Mouse (Mus musculus) retina, embryonic 14.5 days (tissue): Measurements from ENCODE around the gene Pnmal1.

Experiments
- DNase-seq: peaks from one replicate; pipeline ENCODE4 v3.0.0-alpha.2; 2015; ENCODE audit warnings: low spot score

Pnmal1 gene

DNA sequence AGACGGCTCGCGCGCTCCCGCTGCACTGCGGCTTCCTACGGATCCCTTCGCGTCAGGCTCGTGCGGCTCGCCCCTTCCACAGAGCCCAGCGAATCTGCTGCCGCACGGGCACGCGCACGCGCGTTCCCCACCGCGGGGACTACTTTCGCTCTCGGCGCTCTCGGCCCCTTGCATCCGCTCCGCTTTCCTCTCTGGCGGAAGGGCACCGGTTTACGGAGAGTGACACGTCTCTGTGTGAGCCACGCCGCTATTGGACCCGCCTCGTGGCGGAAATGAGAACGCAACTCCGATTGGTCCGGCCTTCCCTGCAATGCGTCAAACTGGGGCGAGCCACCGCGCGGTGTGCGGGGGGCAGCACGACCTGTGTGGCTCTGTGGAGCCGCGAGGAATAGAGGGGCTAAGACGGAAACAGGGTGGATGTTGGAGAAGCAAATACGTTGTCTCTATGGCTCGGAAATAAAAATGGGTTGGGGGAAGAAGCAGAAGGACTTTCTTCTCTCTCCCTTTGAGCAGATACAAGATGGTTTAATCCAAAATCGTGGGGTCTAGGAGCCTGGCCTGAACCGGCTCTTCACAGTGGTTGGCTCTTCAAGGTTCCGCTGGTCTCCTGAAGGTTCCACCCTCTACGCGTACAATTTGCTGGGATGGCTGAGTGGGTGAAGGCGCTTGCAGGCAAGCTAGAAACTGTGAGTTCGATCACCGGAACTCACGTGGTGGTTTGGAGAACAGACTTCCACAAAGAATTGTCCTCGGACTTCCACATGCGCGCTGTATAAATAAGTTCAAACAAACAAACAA, 35.2 kb upstream of the Pnmal1 start, which contains the start of gene Calm3:
TSS of gene Calm3 (minus strand) at position 78 of the 798 bp plus-strand sequence.
- DNase-seq: peak; percentile 100

DNA sequence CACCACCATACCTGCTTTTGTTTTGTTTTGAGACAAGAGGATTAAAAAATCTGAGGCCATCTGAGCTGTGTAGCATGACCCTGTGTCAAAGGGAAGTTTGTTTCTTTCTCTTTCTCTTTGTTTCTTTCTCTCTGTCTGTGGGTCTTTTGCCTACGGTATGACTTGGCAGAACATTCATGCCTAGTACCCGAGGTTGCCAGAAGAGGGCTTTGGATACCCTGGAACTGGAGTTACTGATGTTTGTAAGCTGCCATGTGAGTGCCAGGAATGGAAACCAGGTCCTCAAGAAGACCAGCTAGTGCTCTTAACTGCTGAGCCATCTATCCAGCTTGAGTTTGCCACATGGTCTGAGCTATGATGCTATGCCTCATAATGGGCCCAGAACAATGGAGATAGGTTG, 31.1 kb upstream of the Pnmal1 start:
- DNase-seq: no peak

DNA sequence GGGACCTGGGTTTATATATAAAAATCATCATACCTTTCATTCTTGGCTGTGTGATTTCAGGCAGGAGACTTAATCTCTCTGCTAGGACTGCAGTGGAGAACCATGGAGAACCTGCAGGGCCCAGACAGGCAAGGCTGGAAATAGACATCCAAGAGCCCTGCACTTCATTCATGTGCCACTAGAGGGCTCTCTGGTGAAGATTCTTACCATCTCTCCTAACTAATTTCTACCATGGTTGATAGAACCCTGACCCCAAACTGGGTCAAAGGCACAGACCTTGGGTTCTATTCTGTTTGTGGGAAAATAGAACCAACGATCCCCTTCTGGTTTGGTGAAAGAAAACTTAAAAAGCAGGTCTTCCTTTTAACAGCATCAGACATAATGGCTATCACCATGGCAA, 28.6 kb upstream of the Pnmal1 start:
- DNase-seq: peak; percentile 92

DNA sequence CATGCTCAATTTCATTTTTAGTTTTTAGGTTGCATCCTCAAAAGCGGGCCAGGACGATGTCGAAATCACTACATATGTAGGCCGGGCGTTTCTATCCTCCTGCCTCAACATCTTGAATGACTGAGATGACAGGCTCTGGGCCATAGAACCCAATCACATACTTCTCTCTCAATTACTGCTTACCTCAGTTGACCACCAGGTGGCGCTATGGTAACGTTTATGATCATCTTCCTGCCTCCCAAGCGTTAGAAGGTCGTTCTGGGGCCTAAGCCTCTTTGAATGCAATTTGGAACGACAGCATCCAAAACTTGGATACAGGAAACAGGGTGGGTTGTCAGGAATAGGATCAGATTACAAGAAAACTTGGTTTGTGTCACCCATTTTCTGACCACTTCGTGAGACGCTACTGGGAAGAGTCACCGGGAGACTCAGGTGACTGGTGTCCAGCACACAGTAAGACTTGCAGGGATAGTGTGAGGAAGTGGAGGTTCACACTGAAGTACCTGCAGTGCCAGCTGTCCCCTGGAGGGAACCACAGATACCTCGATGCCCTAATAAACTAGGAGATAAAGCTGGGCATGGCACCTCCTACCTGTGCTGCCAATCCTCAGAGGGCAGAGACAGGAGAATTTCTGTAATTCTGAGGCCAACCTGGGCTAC, 27.4 kb upstream of the Pnmal1 start:
- DNase-seq: peak; percentile 98

DNA sequence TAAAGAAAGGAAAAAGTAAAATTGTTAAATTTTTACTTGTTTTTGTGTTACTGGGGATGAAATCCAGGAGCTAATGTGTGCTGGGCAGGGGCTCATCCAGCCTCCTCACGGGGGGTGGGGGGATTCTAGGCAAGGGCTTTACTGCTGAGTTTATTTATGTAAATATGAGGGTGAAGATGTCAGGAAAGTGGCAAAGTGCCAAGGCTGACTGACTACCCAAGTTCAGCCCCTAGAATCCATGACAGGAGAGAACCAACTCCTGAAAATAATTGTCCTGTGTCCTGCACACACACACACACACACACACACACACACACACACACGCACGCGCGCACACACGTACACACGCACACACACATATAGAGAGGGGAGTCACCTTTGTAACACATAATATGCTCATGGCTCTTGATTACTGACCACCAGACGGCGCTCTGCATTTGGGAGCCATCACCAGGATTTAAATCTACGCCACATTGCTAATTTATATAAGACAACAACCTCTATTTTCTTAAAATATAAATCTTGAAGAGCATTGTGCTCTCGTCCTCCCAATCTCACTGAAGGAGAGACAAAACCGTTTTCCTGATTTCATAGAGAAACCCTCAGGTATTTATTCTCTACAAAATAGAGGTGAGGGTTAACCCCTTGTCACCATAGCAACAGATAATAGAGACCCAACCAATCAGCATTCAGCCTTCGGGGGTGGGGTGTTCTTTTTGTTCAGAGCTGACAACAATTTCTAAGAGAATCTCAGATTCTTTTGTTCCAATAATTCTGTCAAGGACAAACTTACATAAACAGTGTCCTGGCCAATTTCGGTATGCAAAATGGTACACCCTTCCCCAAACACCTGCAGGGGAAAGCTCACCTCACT, 26.5 kb upstream of the Pnmal1 start:
- peak; percentile 77 for DNase-seq

DNA sequence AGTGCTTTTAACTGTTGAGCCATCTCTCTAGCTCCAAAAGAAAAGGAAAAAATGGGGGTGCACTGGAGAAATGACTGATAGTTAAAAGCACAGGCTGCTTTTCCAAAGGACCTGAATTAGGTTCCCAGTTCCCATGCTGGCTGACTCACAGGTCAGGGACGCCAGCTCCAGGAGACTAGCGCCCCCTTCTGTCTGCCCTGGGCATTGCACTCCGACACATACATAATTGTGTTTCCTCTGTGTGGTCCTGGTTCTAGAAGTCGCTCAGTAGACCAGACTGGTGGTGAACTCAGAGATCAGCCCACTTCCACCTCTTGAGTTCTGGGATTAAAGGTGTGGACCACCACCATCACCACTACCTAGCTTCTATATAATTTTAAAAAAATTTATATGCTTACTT, 22.2 kb upstream of the Pnmal1 start:
- DNase-seq: no peak

DNA sequence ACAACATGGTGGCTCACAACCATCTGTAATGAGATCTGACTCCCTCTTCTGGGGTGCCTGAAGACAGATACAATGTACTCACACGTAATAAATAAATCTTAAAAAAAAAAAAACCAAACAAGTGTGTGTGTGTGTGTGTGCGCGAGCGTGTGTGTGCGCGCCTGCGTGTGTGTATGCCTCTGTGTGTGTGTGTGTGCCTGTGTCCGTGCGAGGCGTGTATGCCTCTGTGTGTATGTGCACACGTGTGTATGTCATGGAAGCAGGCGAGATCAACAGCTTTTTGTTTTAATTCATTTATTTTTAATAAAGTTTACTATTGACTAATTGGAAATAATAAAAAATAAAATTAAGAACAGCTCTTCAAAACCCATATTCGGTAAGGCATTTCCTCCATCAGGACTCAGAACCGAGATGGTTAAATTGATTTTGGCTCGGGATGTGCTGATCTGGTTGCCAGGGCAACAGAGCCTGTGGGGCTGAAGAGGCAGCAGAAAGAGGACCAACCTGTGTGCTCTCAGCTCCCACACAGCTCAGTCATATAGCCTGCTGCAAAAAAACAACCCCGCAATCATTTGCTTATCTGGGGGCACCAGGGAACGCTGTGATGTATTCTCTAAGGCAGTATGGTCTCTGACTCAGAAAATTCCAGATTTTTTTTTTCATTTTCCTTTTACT, 21.2 kb upstream of the Pnmal1 start:
- DNase-seq: no peak

DNA sequence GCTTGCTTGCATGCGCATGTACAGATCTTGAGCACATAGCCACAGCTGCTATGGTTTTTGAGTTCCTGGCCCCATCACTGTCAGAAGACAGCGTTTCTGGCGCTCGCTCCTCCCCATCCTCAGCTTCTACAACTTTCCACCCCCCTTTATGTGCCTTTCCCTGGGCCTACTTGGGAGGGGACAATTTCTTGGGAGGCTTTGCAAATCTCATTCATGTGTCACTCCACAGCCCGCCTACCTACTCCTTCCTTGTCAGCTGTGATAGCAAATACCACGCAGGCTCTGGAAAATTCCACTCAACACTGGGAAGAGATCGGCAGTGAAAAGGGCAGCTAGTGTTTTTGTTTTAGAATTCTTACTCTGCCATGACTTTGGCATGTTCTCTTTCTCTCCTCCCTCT, 19.2 kb upstream of the Pnmal1 start:
- no peak for DNase-seq

DNA sequence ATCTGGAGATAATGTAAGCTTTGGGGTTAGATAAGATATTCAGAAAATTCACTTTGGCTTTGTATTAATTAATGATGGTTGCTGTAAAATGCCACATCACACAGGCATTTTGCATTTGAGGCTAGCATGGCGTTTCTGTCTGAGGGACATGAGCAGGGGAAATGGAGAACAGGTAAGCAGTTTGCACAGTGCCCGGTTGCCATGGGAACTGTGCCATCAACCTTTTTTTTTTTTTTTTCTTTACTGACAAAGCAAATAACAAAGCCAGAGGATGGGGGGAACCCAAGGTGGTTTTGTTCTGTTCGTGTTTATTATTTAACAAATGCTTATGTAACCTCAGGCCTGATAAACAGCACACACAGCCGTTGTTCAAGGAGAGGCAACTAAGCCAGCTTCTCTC, 16.6 kb upstream of the Pnmal1 start:
- no peak for DNase-seq

DNA sequence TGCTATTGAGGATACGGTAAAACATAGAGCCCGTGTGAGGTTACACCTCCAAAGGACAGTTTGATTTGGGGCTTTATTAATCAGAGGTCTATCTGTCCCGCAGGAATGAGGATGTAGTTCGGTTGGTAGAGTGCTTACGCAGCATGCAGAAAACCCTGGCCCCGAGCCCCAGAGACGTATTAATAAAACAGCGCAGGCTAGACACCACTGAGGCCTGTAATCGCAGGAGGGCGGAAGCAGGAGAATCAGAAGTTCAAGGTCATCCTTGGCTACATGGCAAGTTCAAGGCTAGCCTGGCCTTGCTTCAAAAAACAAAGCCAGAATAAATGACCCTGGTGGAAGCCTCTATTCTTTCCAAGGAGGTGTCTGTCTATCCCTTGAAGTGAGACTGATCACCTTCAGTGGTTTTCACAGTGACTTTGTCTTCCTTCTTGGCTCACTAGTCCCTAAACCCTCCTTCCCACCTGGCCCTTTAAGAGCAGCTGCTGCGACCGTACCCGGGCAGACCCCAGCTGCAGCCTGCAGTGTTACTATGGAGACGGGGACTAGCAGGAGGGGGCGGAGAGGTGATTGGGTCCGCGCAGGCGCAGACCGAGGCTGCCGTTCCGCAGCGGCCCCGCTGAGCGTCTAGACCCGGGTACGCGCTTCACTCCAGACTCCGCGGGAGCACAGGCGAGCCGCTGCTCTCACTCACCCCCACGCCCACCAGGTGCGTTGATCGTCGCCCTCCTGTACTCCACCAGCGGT, 15.2 kb upstream of the Pnmal1 start, which contains the start of gene Pnmal2:
TSS of gene Pnmal2 (plus strand) at position 622 of the 747 bp plus-strand sequence.
- peak; percentile 97 for DNase-seq

DNA sequence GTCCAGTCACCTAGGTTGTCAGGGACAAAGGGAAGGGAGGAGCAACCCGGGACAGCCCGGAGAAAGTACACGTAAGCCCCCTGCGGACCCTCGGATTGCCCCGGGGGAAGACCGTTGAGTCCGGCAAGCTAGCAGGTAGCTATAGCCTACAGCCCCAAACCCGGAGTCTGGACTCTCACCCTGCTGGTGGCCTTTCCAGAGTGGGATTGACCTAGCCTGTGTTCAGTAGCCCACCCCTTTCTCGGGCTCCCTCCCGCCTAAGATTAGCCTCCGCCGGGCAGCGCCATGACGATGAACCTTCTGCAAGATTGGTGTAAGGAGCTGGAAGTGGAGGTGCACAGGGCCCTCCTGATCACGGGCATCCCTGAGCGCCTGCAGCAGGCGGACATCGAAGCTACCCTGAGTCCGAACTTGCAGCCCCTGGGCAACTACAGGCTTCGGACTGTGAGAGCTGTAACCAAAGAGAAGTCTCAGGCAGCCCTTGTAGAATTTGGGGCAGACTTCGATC, 14.6 kb upstream of the Pnmal1 start:
- DNase-seq: no peak

DNA sequence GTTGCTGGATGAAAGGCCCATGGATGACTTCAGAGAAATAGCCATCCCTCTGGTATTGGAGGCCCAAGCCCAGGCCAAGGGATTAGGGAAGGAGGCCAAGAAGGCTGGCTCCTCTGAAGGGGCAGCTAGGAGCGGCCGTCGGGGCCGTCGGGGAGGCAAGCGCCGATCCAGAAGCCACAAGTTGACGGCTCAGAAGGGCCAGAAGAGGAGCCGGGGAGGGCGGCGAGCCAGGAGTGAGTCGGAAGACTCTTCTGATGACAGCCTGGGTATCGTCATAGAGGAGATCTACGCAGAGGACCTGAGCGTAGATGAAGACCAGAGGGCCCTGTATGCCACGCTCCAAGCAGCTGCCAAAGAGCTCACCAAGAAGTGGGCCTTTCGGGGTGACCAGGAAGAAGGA, 14.1 kb upstream of the Pnmal1 start:
- DNase-seq: no peak

DNA sequence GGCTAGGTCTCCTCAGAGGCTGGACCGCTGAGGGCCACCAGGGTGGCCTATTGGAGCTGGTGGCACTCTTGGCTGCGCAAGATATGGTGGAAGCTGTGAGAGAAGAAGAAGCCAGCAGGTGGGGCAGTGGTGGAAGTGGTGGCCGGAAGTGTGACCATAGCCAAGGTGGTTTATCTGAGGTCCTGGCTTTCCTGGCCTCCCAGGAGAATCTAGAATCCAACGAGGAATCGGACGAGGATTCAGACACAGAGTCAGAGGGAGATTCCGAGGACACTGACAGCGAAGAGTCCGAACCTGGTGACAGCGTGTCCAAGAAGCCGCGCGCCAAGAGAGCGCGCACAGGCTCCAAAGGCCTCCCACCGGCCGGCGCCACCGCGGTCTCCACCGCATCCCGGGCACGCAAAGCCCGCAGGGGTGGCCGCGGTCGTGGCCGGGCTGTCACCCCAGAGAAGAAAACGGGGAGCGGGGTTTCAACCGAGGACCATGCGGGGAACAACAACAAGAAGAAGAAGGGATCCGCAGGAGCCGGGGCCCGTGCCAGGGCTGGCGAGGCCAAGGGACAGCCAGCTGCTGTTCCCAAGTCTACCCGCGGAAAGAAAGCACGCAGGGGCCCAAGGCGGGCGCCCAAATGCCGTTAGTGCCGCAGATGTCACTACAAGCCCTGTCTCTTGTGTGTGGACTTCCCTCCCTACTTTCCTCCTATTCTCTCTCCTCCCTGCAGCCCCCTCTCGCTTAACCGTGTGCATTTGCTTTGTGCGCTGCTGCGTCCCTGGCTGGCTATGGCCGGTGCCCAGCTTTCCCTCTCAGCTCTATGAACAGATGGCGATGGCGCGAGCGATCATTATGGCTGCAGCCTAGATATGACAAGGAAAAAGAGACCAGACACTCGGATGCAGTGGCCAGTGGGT, 12.8 kb upstream of the Pnmal1 start:
- DNase-seq: peak; percentile 56

DNA sequence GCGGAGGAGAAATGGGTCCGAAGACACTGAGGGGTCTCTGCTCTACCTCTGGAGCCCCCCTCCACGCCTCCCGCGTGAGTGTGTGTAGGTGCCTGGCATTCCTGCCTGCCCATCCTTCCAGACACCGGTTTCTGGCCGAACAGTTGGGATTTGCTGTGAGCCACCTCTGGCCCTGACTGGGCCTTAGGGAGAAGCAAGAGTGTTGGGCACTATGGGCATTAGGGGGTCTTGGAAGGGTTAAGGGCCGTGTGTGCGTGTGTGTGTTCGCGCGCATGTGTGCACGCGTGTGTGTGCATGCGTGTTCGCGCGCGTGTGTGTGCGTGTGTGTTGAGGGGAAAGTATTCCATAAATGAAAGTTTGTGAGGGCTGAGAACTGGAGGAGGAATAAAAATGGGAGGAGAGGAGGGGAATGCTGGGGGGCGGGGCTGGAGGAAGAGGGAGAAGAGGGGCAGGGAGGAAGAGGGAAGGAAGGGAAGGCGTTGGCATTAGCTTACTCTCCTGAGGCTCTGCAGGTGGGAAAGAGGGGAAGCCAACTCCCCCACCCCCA, 12.1 kb upstream of the Pnmal1 start:
- DNase-seq: no peak

DNA sequence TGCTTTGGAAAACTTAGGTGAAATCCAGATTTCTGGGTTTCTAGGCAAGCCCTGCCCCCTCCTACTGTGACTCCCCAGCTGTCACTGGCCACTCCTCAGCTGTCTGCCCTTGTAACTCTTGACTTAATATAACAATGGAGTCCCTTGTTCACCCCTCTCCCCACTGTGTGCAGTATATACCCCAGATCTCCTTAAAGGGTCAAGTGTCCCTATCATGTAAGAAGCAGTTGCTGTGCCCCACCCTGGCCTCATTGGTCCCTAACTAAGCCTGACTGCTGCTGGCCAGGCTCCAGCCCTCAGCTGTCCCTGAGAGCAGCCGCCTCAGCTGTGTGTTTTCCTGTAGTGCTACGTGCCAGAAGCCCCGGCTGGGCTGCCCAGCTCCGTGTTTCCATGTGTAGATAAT, 11.5 kb upstream of the Pnmal1 start:
- DNase-seq: no peak

DNA sequence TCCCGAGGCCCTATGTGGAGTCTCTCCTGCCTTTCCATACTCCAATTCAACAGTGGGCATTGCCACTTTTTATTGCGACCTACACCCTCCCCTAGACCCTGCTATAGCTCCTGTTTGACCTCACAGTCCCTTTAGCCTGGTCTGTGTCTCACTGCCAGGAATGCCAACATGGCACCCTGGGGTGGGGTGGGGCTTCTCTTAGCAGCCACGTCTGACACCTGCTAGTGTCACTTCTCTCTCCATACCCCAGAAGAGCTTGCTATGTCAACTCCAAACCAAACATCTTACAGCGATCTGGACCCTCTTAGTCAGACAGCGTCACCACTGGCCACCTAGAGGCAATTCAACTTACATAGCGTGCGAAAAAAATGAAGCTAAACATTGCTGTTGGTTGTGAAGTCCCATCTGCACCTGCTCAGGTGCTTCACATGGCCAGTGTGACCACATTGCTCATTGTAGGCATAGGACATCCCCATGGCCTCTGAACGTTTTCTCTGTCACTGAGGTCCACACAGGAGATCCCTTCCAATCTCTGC, 10.5 kb upstream of the Pnmal1 start:
- DNase-seq: no peak

DNA sequence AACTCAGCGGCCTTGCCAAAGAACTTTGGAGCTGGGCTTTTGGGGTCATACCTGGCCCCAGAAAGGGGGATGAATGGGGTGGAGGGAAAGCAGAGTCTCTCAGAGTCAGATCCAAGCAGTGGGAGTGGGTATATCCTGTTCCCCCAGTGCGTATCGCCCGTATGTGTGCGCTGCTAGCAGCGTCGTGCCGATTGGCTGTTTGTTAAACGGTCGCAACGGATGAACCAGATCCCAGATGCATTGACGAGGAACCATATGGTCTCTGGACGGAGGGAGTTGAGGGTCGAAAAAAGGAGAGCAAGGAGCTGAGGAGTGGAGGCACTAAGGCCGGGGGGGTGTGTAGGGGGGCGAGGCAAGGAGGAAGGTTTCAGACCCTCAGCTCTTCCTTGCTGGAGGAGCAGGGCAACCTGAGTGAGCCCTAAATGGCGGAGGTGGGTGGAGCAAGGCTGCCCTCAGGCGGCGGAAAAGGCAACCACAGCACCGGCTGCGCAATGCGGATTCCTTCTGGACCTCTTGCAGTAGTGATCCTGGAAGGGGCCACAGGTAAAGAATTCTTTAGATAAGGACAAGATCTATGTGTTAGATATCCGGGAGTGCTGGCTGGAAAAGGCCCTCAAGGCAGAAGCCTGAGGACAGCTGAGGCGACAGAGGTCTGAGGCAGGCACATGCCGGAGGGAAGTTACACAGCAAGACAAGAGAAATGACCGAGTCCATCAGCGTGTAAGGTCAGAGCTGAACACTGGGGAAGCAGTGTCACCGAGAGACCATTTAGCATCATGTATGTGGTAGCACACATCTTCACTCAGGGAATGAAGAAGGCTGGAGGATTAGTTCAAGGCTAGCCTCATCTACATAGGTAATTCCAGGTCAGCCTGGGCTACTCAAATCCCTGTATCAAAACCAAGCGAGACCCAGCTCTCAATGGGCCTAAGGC, 9.3 kb upstream of the Pnmal1 start:
- DNase-seq: peak; percentile 91
